Mouse (Mus musculus) Muller cell, postnatal 12 days (primary cell): ENCODE results near the gene Ambra1.
A peak's percentile ranks its signal among the peaks of the same experiment; 100 is the strongest.

Source experiments
- DNase-seq: peaks from one replicate; pipeline ENCODE4 v3.0.0-alpha.2; 2015; ENCODE audit errors: inconsistent ontology term

Gene Ambra1

GRCm38 (mm10) chr2:91921181-91921789 lies 191.4 kb downstream of the Ambra1 start:
- DNase-seq: peak; percentile 47

- DNase-seq: peak; percentile 79
Observed at GRCm38 (mm10) chr2:91921790-91922570, 192.0 kb downstream of the Ambra1 start.

GRCm38 (mm10) chr2:91922586-91923414 lies 192.9 kb downstream of the Ambra1 start:
- DNase-seq: no peak

- DNase-seq: peak; percentile 80
Observed at GRCm38 (mm10) chr2:91923415-91924337, 193.7 kb downstream of the Ambra1 start.

GRCm38 (mm10) chr2:91924726-91925125 lies 194.8 kb downstream of the Ambra1 start:
- no peak for DNase-seq

GRCm38 (mm10) chr2:91925442-91925841 lies 195.5 kb downstream of the Ambra1 start:
- no peak for DNase-seq

GRCm38 (mm10) chr2:91926949-91927348 lies 197.0 kb downstream of the Ambra1 start, which contains the start of gene Chrm4:
Chrm4 (plus strand) TSS chr2:91927249.
- no peak for DNase-seq

- DNase-seq: peak; percentile 39
Observed at GRCm38 (mm10) chr2:91927826-91928533, 198.0 kb downstream of the Ambra1 start.

- DNase-seq: no peak
Observed at GRCm38 (mm10) chr2:91928534-91929350, 198.8 kb downstream of the Ambra1 start.

GRCm38 (mm10) chr2:91929455-91929854 lies 199.5 kb downstream of the Ambra1 start:
- DNase-seq: no peak

GRCm38 (mm10) chr2:91929936-91930335 lies 200.0 kb downstream of the Ambra1 start:
- peak; percentile 39 for DNase-seq

- DNase-seq: no peak
Observed at GRCm38 (mm10) chr2:91930761-91931291, 200.9 kb downstream of the Ambra1 start.

- peak; percentile 63 for DNase-seq
Observed at GRCm38 (mm10) chr2:91931328-91932159, 201.6 kb downstream of the Ambra1 start.

- no peak for DNase-seq
Observed at GRCm38 (mm10) chr2:91932160-91932711, 202.3 kb downstream of the Ambra1 start, which contains the start of gene Mdk. Mdk (minus strand) TSS chr2:91932297.

- no peak for DNase-seq
Observed at GRCm38 (mm10) chr2:91932737-91933350, 202.9 kb downstream of the Ambra1 start.

GRCm38 (mm10) chr2:91933471-91933870 lies 203.5 kb downstream of the Ambra1 start:
- no peak for DNase-seq

- no peak for DNase-seq
Observed at GRCm38 (mm10) chr2:91934016-91934415, 204.1 kb downstream of the Ambra1 start.
